Mouse (Mus musculus): ENCODE results near the gene Gsx1. TPM values are rescaled to one million over a fixed set of nuclear protein-coding genes. Genes with fewer than 3 reads are reported as not detected.

Gsx1 gene
- polyA plus RNA-seq (2015; fragmentation: Nextera tagmentation; extraction: Ambion mirVana) = not detected in 2 replicates

- under 1% methylated on average over 24 of the region's 37 CpGs for WGBS
- H3K27me3 ChIP-seq = peaks cover 95% of the 10 kb centered on the region
Observed at GRCm38 (mm10) chr5:147188571-147188975, at the start of gene Gsx1. TSS of gene Gsx1 (plus strand) at chr5:147188696.

GRCm38 (mm10) chr5:147147340-147147739, 41.2 kb upstream of the Gsx1 start:
- Histone ChIP-seq H3K36me3 (no peaks in the 10 kb centered on the region), H3K27ac (no peak overlapping the region), H3K4me3 (replicated peaks) (no peak overlapping the region), H3K27me3 (no peaks in the 10 kb centered on the region), H3K9ac (no peak overlapping the region), H3K9me3 (replicated peaks) (peaks cover 2% of the 10 kb centered on the region; the same call in 1 of the 2 replicates), H3K4me2 (no peak overlapping the region), H3K4me1 (no peaks in the 10 kb centered on the region)
- ATAC-seq (replicated peaks; ENCODE audit: low FRiP score) = no peak

More at GRCm38 (mm10) chr5:147188571-147188975, at the start of gene Gsx1:
- H3K4me1 ChIP-seq = peaks cover 33% of the 10 kb centered on the region
- H3K36me3 ChIP-seq = no peaks in the 10 kb centered on the region
- H3K4me3 ChIP-seq (replicated peaks) = peak within 1 kb of the TSS; percentile 29
- H3K4me2 ChIP-seq = peak within 1 kb of the TSS; percentile 53
- no peaks in the 10 kb centered on the region for H3K9me3 ChIP-seq (replicated peaks)
- no peak within 1 kb of the TSS for H3K27ac ChIP-seq
- no peak within 1 kb of the TSS for H3K9ac ChIP-seq
- ATAC-seq (replicated peaks; ENCODE audit: low FRiP score) = peak; percentile 76

GRCm38 (mm10) chr5:147154806-147155371, 33.6 kb upstream of the Gsx1 start:
- WGBS = 7% methylated on average over 13 of the region's 13 CpGs
- Histone ChIP-seq H3K9ac (no peak overlapping the region), H3K4me2 (no peak overlapping the region; the same call in 1 of the 2 replicates)

GRCm38 (mm10) chr5:147155449-147156133, 32.9 kb upstream of the Gsx1 start:
- H3K36me3 ChIP-seq = no peaks in the 10 kb centered on the region
- no peaks in the 10 kb centered on the region for H3K9me3 ChIP-seq (replicated peaks)
- peaks cover 18% of the 10 kb centered on the region for H3K4me1 ChIP-seq
- H3K4me2 ChIP-seq = peak overlapping the region; percentile 0; the same call in 1 of the 2 replicates
- no peak for ATAC-seq (replicated peaks; ENCODE audit: low FRiP score)
- H3K27me3 ChIP-seq = peaks cover 7% of the 10 kb centered on the region
- H3K27ac ChIP-seq = no peak overlapping the region
- no peak overlapping the region for H3K9ac ChIP-seq
- 8% methylated on average over 13 of the region's 13 CpGs for WGBS
- no peak overlapping the region for H3K4me3 ChIP-seq (replicated peaks)

More at GRCm38 (mm10) chr5:147154806-147155371, 33.6 kb upstream of the Gsx1 start:
- H3K36me3 ChIP-seq = no peaks in the 10 kb centered on the region
- ATAC-seq (replicated peaks; ENCODE audit: low FRiP score) = no peak
- peaks cover 18% of the 10 kb centered on the region for H3K4me1 ChIP-seq
- H3K9me3 ChIP-seq (replicated peaks) = no peaks in the 10 kb centered on the region
- peaks cover 7% of the 10 kb centered on the region for H3K27me3 ChIP-seq
- no peak overlapping the region for H3K4me3 ChIP-seq (replicated peaks)
- H3K27ac ChIP-seq = no peak overlapping the region

- no peak for ATAC-seq (replicated peaks; ENCODE audit: low FRiP score)
- Histone ChIP-seq H3K27ac (no peak overlapping the region), H3K4me2 (no peak overlapping the region), H3K4me3 (replicated peaks) (no peak overlapping the region), H3K4me1 (peaks cover 18% of the 10 kb centered on the region), H3K27me3 (peaks cover 7% of the 10 kb centered on the region), H3K9me3 (replicated peaks) (no peaks in the 10 kb centered on the region), H3K36me3 (no peaks in the 10 kb centered on the region), H3K9ac (no peak overlapping the region)
- WGBS = 23% methylated on average over 3 of the region's 3 CpGs
Observed at GRCm38 (mm10) chr5:147156376-147156775, 32.1 kb upstream of the Gsx1 start.

GRCm38 (mm10) chr5:147157441-147157840, 31.1 kb upstream of the Gsx1 start:
- Histone ChIP-seq H3K27me3 (peaks cover 7% of the 10 kb centered on the region), H3K4me1 (peaks cover 18% of the 10 kb centered on the region), H3K4me2 (no peak overlapping the region), H3K9me3 (replicated peaks) (no peaks in the 10 kb centered on the region), H3K4me3 (replicated peaks) (no peak overlapping the region), H3K9ac (no peak overlapping the region), H3K27ac (no peak overlapping the region), H3K36me3 (no peaks in the 10 kb centered on the region)
- ATAC-seq (replicated peaks; ENCODE audit: low FRiP score) = no peak
- WGBS = 74% methylated on average over 7 of the region's 7 CpGs

GRCm38 (mm10) chr5:147159320-147159719, 29.2 kb upstream of the Gsx1 start:
- Histone ChIP-seq H3K9ac (no peak overlapping the region), H3K27me3 (no peaks in the 10 kb centered on the region), H3K4me2 (no peak overlapping the region), H3K9me3 (replicated peaks) (no peaks in the 10 kb centered on the region), H3K36me3 (no peaks in the 10 kb centered on the region), H3K4me3 (replicated peaks) (no peak overlapping the region), H3K27ac (no peak overlapping the region), H3K4me1 (peaks cover 18% of the 10 kb centered on the region)
- no peak for ATAC-seq (replicated peaks; ENCODE audit: low FRiP score)
- WGBS = 88% methylated on average over 6 of the region's 6 CpGs

GRCm38 (mm10) chr5:147159792-147160191, 28.7 kb upstream of the Gsx1 start:
- ATAC-seq (replicated peaks; ENCODE audit: low FRiP score) = no peak
- H3K4me1 ChIP-seq = peaks cover 17% of the 10 kb centered on the region
- no peaks in the 10 kb centered on the region for H3K9me3 ChIP-seq (replicated peaks)
- no peak overlapping the region for H3K4me2 ChIP-seq
- no peak overlapping the region for H3K27ac ChIP-seq
- H3K36me3 ChIP-seq = no peaks in the 10 kb centered on the region
- no peak overlapping the region for H3K4me3 ChIP-seq (replicated peaks)
- H3K27me3 ChIP-seq = no peaks in the 10 kb centered on the region
- 88% methylated on average over 2 of the region's 2 CpGs for WGBS
- H3K9ac ChIP-seq = no peak overlapping the region

- H3K4me2 ChIP-seq = no peak overlapping the region
- no peak overlapping the region for H3K9ac ChIP-seq
- H3K27me3 ChIP-seq = no peaks in the 10 kb centered on the region
- no peaks in the 10 kb centered on the region for H3K9me3 ChIP-seq (replicated peaks)
- WGBS = 83% methylated on average over 6 of the region's 6 CpGs
- no peak for ATAC-seq (replicated peaks; ENCODE audit: low FRiP score)
- no peaks in the 10 kb centered on the region for H3K36me3 ChIP-seq
- H3K4me3 ChIP-seq (replicated peaks) = no peak overlapping the region
- no peak overlapping the region for H3K27ac ChIP-seq
- H3K4me1 ChIP-seq = no peaks in the 10 kb centered on the region
Observed at GRCm38 (mm10) chr5:147165060-147165459, 23.4 kb upstream of the Gsx1 start.

- Histone ChIP-seq H3K9me3 (replicated peaks) (no peaks in the 10 kb centered on the region), H3K4me3 (replicated peaks) (no peak overlapping the region), H3K4me1 (no peaks in the 10 kb centered on the region), H3K36me3 (no peaks in the 10 kb centered on the region), H3K4me2 (no peak overlapping the region), H3K27me3 (no peaks in the 10 kb centered on the region), H3K9ac (no peak overlapping the region), H3K27ac (no peak overlapping the region)
- 56% methylated on average over 7 of the region's 7 CpGs for WGBS
- ATAC-seq (replicated peaks; ENCODE audit: low FRiP score) = no peak
Observed at GRCm38 (mm10) chr5:147170088-147170487, 18.4 kb upstream of the Gsx1 start.

- H3K27me3 ChIP-seq = no peaks in the 10 kb centered on the region
- ATAC-seq (replicated peaks; ENCODE audit: low FRiP score) = no peak
- no peak overlapping the region for H3K27ac ChIP-seq
- no peak overlapping the region for H3K9ac ChIP-seq
- 84% methylated on average over 3 of the region's 3 CpGs for WGBS
- no peaks in the 10 kb centered on the region for H3K36me3 ChIP-seq
- no peak overlapping the region for H3K4me2 ChIP-seq
- H3K9me3 ChIP-seq (replicated peaks) = no peaks in the 10 kb centered on the region
- H3K4me3 ChIP-seq (replicated peaks) = no peak overlapping the region
- H3K4me1 ChIP-seq = no peaks in the 10 kb centered on the region
Observed at GRCm38 (mm10) chr5:147174046-147174445, 14.4 kb upstream of the Gsx1 start.

GRCm38 (mm10) chr5:147185174-147185915, 3.2 kb upstream of the Gsx1 start:
- Histone ChIP-seq H3K9ac (no peak overlapping the region), H3K4me1 (peaks cover 33% of the 10 kb centered on the region), H3K27me3 (peaks cover 88% of the 10 kb centered on the region), H3K9me3 (replicated peaks) (no peaks in the 10 kb centered on the region; the same call in 1 of the 2 replicates), H3K27ac (no peak overlapping the region), H3K4me2 (peak overlapping the region; percentile 52), H3K4me3 (replicated peaks) (peak overlapping the region; percentile 25; the same call in 1 of the 2 replicates), H3K36me3 (no peaks in the 10 kb centered on the region)
- ATAC-seq (replicated peaks; ENCODE audit: low FRiP score) = no peak
- 10% methylated on average over 17 of the region's 19 CpGs for WGBS

All from kidney, embryonic 15.5 days (tissue).